Mouse (Mus musculus) E14TG2a.4 (cell line): ENCODE results near the gene Hexim2.

ENCODE experiments used
- H3K27me3 ChIP-seq: 2 replicates; pipeline ENCODE4 v1.6.1; 2014; ENCODE audit warnings: low read length, control low read depth; ENCODE audit not compliant: insufficient read depth
- H3K36me3 ChIP-seq: 2 replicates; pipeline ENCODE4 v1.6.1; 2014; ENCODE audit warnings: low read length, control low read depth; ENCODE audit not compliant: insufficient read depth
- H3K4me1 ChIP-seq: replicated peaks from 2 replicates; pipeline ENCODE4 v1.6.1; 2014; ENCODE audit warnings: low read depth, low read length, control low read depth
- H3K4me3 ChIP-seq: replicated peaks from 2 replicates; pipeline ENCODE4 v1.5.1; 2014; ENCODE audit warnings: mild to moderate bottlenecking, low read length
- H3K9me3 ChIP-seq: 2 replicates; pipeline ENCODE4 v1.6.1; 2014; ENCODE audit warnings: low read length, control low read depth
- CTCF ChIP-seq: conservative IDR thresholded peaks from 2 replicates; pipeline ENCODE4 v1.5.1; 2014; ENCODE audit warnings: low read length
- NANOG ChIP-seq: IDR thresholded peaks from 2 replicates; pipeline ENCODE4 v1.6.1; 2014; ENCODE audit warnings: borderline replicate concordance, low read length, mixed read lengths
- POU5F1 ChIP-seq: IDR thresholded peaks from 2 replicates; pipeline ENCODE4 v1.6.1; 2014; ENCODE audit warnings: low read length, borderline replicate concordance

Gene Hexim2

GRCm38 (mm10) chr11:103115163-103116007, 16.8 kb upstream of the Hexim2 start:
- Histone ChIP-seq H3K27me3 (no peaks in the 10 kb centered on the region), H3K4me3 (peak overlapping the region; percentile 89), H3K4me1 (peaks cover 58% of the 10 kb centered on the region), H3K9me3 (no peaks in the 10 kb centered on the region), H3K36me3 (peaks cover 36% of the 10 kb centered on the region)
- no peak for TF ChIP-seq NANOG

GRCm38 (mm10) chr11:103116008-103116818, 16.0 kb upstream of the Hexim2 start, which contains the start of gene Hexim1:
Gene Hexim1 (plus strand): TSS chr11:103116231.
- Histone ChIP-seq H3K27me3 (no peaks in the 10 kb centered on the region), H3K4me1 (peaks cover 50% of the 10 kb centered on the region), H3K36me3 (peaks cover 36% of the 10 kb centered on the region), H3K9me3 (no peaks in the 10 kb centered on the region), H3K4me3 (peak within 1 kb of the TSS; percentile 89)
- TF ChIP-seq POU5F1 (no peak), NANOG (no peak), CTCF (no peak)

- H3K4me1 ChIP-seq = peaks cover 48% of the 10 kb centered on the region
- no peak for TF ChIP-seq NANOG
- TF ChIP-seq POU5F1 = no peak
- peak; percentile 21 for TF ChIP-seq CTCF
Measured at GRCm38 (mm10) chr11:103116959-103117590, 15.2 kb upstream of the Hexim2 start.

GRCm38 (mm10) chr11:103117591-103118009, 14.6 kb upstream of the Hexim2 start:
- H3K36me3 ChIP-seq = peaks cover 36% of the 10 kb centered on the region
- peaks cover 43% of the 10 kb centered on the region for H3K4me1 ChIP-seq
- TF ChIP-seq NANOG (no peak), CTCF (no peak), POU5F1 (no peak)
- H3K27me3 ChIP-seq = no peaks in the 10 kb centered on the region
- no peaks in the 10 kb centered on the region for H3K9me3 ChIP-seq
- H3K4me3 ChIP-seq = peak overlapping the region; percentile 88

More at GRCm38 (mm10) chr11:103116959-103117590, 15.2 kb upstream of the Hexim2 start:
- Histone ChIP-seq H3K27me3 (no peaks in the 10 kb centered on the region), H3K36me3 (peaks cover 36% of the 10 kb centered on the region), H3K9me3 (no peaks in the 10 kb centered on the region), H3K4me3 (peak overlapping the region; percentile 88)

GRCm38 (mm10) chr11:103118866-103119265, 13.4 kb upstream of the Hexim2 start:
- Histone ChIP-seq H3K9me3 (no peaks in the 10 kb centered on the region), H3K36me3 (peaks cover 30% of the 10 kb centered on the region), H3K4me3 (0 out of 2 replicates have a peak overlapping the region, but pooled peaks have one; percentile 88), H3K27me3 (no peaks in the 10 kb centered on the region), H3K4me1 (peaks cover 30% of the 10 kb centered on the region)
- no peak for TF ChIP-seq POU5F1
- no peak for TF ChIP-seq NANOG
- TF ChIP-seq CTCF = no peak

GRCm38 (mm10) chr11:103119609-103120008, 12.6 kb upstream of the Hexim2 start:
- H3K27me3 ChIP-seq = no peaks in the 10 kb centered on the region
- H3K4me1 ChIP-seq = peaks cover 23% of the 10 kb centered on the region
- H3K9me3 ChIP-seq = no peaks in the 10 kb centered on the region
- H3K36me3 ChIP-seq = peaks cover 24% of the 10 kb centered on the region
- TF ChIP-seq POU5F1 = no peak
- TF ChIP-seq NANOG = no peak
- TF ChIP-seq CTCF = no peak
- H3K4me3 ChIP-seq = no peak overlapping the region

- H3K9me3 ChIP-seq = no peaks in the 10 kb centered on the region
- no peaks in the 10 kb centered on the region for H3K27me3 ChIP-seq
- no peak overlapping the region for H3K4me3 ChIP-seq
- no peak for TF ChIP-seq NANOG
- no peak for TF ChIP-seq POU5F1
- no peak for TF ChIP-seq CTCF
- peaks cover 24% of the 10 kb centered on the region for H3K36me3 ChIP-seq
- H3K4me1 ChIP-seq = peaks cover 23% of the 10 kb centered on the region
Measured at GRCm38 (mm10) chr11:103120315-103120714, 11.9 kb upstream of the Hexim2 start.
